Mouse (Mus musculus) cerebellum, adult (tissue): ENCODE results near the gene Arid3c.
"Not testable (repeated sequence)": the region's sequence is repeated elsewhere in the genome, so short reads cannot be mapped to it uniquely, and the experiment has no call there.

Source experiments
- ATAC-seq: cut with Nextera tagmentation; 2 replicates; pipeline ENCODE4 v1.9.2; 2017; ENCODE audit warnings: mild to moderate bottlenecking, moderate library complexity, mixed read lengths; ENCODE audit not compliant: insufficient number of reproducible peaks, low FRiP score, low TSS enrichment

The Arid3c gene

DNA sequence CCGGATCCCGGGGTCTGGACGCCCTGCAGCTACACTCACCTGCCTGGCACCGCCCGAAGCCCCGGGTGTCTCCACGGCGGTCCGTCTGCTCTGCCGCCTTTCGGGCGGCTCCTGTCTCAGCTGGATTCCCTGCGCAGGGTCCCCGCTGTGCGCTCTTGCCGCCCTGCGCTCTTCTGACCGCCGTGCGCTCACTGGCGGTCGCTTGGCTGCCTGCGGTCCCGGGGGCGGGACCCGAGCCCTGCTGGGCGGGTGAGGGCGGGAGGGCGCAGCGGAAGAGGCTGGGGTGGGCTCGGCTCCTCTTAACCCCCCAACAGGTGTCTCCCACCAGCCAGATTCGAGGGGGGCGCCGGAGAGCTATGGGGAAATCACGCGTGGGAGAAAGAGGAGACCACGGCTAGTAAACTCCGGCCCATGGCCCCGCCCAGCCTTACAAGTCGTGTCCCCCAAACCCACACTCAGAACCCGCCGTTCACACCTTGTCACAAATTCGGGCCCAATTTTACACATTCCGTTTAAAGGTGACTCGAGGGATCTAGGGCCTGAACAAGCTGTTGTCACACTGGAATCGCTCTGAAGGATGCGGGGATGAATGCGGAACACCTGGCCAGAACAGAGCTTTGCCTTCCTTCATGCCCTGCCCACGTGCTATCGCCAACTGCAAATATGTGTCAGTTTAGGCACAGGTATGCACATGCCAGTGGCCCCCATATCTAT, at the start of gene Arid3c:
TSS of gene Arid3c (minus strand) at position 91 of the 714 bp plus-strand sequence.
- ATAC-seq, result 0 out of 2 replicates have a peak, but pooled peaks have one; percentile 45

DNA sequence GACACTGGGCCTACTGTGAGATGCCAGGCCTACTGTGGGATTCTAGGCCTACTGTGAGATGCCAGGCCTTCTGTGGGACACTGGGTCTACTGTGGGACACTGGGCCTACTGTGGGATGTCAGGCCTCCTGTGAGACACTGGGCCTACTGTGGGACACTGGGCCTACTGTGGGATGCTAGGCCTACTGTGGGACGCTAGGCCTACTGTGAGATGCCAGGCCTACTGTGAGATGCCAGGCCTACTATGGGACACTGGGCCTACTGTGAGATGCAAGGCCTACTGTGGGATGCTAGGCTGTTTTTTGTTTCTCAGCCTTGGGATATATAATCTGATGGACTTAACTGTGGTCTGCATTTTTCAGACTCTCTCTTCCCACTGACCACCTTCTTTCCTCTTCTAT, 44.9 kb upstream of the Arid3c start:
- not testable (repeated sequence) for ATAC-seq

DNA sequence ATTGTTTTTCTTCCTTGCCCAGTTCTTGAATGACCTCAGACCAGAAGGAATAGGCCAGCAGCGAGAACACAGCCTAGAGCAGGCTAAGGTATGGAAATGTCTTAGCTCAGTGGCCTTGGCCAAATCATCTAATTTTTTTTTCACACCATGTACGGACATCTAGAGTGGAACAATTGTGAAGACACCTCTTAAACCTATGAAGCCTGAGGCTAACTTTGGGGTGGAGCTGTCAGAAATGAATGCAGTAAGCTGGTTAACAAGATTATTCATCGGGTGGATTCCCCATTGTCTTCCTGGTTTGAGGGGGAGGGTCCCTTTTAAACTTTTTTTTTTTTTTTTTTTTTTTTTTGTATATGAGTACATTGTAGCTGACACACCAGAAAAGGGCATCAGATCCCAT, 43.6 kb upstream of the Arid3c start:
- not testable (repeated sequence) for ATAC-seq

DNA sequence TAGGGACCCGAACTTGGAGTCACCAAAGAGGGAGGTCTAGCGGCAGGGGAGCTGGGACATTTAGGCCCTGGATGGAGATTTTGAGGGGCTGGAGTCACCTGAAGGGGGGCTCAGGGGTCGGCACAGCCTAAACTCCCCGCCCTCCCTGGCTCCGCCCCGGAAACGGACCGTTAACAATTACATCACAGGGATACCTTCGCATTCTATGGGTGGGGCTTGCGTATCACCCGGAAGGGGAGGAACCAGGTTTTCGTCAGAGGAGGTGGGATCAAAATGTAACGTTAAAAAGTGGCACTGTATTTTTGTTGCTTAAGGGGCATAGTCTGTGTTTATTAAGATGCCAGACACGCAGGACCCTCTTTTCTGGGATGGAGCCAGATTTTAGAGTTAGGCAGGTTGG, 43.1 kb upstream of the Arid3c start, which contains the start of gene Ccl27a:
TSS of gene Ccl27a (minus strand) at position 246 of the 400 bp plus-strand sequence.
- not testable (repeated sequence) for ATAC-seq

DNA sequence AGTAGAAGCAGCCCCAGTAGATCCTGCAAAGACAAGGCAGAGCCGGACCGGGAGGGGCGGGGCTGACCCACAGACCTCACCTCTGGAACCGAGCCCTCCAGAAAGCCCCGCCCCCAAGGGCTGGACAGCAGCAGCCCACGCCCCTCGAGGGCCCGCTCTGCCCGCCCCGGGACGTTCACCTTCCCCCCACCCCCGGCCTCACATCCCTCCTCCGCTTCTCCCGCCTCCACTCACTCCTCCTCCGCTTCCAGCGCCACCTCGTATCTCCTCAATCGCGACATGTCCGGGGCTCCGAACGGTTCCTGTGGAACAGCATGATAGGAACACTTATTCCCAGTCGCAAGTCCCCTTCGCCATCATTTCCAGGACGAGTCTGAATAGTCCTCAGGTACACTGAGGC, 42.6 kb upstream of the Arid3c start:
- ATAC-seq, result not testable (repeated sequence)

DNA sequence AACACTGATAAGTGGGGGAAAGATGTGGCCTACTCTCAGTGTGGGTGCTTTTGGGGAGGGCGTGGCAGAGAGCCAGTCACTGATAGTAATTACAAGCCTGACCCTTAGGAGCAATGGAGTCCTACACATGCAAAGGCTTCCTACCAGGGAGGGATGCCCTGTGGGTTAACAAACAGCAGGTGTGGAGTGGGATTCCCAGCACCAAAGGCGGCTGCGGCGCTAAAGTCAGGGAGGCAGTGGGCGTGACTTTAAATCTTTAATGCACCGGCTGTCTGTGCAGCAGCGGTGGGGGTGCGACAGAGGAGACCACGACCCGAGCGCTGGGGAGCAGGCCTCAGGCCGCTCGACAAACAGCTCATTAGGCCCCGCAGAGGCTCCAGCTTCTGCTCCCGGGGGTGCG, 42.0 kb upstream of the Arid3c start:
- ATAC-seq, result not testable (repeated sequence)

DNA sequence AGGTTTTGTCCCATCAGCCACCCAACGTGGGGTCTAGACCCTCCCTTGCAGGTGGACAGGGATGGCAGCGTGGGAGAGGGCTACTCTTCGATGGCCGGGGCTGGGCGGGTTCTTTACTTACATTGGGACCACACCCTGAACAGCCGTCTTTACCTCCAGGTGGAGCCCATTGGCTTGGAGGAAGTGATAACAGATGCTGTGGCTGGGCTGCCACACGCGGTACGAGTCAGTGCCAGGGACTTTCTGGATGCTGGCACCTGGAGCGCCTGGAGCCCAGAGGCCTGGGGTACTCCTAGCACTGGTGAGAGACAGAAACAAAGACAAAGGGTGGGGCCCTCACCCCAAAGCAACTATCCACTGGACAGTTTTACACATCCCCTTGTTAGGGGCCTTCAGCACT, 36.4 kb upstream of the Arid3c start:
- ATAC-seq, result not testable (repeated sequence)

DNA sequence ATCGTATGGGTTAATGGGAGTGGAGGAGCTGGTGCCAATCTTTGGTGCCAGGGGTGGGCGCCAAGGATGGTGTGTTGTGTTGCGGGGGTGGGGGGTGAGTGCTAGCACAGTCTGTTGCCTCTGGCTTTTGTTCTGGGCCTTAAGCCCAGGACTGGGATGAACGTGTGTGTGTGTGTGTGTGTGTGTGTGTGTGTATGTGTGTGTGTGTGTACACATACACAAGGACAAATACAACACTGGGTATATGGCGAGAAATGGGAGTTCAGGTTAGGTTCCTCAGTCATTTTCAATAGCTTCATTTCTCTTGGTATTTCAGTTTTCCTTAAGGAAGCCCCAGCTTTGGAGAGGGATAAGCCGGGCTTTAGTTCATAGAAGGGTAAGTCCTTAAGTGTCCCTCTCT, 32.2 kb upstream of the Arid3c start:
- not testable (repeated sequence) for ATAC-seq

DNA sequence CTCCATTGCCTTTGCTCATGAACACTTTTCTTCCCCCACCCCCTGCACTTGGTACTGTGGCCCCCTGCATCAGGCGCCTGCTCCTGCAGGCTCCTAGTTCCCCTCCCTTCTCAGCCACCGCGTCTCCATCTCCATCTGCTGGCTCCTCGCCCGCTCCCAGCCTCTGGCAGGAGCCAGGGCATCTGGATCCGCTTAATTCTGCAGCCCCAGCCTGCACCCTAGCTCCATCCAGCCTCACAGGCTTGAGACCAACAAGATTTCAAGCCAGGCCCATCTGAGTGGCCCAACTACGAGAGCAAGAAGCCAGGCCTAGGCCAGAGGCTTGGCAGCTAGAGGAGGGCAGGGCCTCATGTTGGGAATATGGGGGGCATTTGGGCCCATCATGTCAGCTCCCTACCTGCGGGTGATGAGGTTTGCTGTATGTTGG, 31.8 kb upstream of the Arid3c start:
- ATAC-seq, result not testable (repeated sequence)

DNA sequence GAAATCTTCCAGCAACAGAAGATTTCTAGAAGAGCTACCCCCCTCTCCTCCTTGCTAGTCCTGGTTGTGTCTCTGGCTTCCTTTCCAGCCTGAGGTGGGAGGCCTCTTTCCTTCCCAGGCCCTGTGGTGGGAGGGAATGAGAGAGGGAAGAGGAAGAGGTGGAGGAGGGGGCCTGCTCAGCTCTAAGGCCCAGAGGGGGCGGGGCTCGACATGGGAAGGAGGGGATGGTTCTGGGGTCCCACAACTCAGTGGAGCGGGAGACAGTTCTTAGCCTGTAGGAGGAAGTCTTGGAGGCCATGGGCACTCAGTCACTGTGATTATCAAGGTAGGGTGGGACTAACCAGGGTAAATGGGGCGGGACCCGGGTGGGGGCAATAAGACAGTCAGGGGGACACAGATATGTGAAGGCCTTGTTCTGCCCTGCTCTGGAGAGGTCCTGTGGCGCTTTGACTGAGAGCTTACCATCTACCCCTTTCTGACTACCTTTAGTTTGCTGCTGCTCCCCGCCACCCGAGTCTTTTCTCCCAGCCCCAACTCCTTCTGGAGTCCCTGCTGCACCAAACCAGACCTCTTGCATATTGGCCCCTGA, 31.3 kb upstream of the Arid3c start:
- ATAC-seq, result no peak

DNA sequence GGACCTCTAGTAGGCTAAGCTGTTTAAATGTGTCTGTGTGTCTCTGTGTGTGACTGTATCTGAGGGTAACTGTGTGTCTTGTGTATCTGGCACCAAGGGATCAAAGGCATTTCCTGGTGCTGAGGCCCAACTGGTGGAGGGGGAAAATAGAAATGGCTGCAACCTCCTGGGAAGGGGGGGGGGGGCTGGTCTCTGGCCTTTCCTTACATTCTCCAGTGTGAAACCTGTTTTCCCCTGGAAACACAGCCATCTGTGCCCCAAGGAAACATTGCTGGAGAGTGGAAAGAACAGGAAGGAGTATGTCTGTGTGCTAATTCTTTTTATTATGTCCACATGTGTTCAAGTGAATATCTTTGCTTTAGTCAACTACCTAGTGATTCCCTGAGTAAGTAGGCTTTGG, 30.7 kb upstream of the Arid3c start:
- no peak for ATAC-seq

DNA sequence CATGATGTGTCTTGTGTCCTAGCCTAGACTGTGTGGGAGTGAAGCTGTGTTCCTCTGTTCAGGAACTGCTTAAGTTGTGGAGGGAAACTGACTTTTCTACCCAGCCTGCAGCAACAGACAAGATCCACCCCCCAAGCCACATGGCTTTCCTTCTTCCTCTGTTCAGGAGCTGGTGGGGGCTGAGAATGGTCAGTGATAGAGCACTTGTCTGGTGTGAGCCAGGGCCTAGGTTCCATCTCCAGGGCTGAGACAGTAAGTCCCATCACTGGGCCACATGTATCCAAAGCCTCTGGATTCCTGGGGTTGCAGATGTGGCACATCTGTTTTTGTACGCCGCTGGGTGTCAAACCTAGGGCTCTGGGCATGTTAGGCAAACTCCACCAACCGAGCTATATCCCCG, 30.0 kb upstream of the Arid3c start:
- no peak for ATAC-seq

DNA sequence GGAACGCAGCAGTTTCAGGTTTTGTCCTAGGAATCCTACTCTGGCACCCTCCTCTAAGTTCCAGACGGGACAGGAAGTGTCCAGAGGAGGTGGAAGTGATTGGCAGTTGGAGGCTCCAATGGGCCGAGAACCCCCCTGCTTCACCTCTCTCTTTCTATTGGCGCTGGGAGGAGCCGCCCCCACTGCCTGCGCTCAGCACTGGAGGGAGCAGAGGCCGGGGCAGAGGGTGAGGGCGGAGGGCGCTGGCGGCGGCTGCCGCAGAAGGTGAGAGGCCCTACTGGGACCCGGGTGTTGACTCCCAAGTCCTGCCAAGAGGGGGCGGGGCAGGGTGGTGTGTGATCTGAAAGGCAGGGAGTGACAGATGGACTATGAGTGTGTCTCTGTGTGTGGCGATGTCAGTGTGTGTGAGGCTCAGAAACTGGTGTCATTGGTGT, 29.4 kb upstream of the Arid3c start:
- peak; percentile 73 for ATAC-seq

DNA sequence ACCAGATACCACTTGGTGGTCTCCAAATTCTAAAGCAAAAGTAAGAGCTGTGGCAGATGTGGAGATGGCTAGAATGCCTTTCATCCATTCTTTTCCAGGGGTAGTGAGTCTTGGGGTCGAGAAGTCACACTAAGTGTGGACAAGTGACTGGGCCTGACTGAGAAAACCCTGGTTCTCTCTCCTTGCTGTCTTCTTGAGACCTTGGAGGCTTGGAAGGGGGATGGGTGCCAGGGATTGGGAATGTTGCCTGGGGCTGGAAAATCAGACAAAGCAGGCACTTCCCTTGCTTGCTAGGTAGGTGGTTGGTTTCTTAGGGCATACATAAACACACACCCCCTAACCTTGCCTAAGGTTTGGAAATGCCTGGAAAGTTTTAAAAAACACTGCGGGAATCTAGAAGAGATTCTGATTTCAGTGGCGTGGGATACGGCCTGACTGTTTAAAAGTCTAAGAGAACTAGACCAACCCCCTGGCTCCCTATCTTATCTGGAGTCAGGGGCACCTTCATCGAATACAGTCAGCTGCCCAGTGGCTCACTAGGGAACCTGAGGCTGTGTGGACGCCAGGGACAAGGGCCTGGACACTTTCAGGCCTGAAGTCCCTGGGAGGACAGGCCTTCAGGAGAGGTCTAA, 28.8 kb upstream of the Arid3c start:
- no peak for ATAC-seq

DNA sequence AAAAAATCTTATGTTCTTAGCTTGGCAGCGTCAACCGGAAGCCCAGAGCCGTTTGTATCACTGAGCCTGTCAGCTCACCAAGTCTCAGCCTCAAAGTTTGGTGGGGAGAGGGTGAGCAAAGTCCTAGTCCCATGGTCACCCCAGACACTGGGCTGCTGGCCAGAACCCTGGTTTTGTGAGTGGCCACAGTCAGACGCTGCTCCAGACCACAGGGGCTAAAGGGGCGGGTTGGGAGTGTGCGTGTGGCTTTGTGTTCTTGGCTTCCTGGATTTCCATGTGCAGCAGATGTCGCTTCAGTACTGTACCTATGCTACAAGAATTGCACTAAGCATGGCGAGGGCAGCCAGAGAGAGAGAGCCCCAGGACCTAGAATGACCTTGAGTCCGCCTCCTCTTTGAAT, 28.3 kb upstream of the Arid3c start:
- no peak for ATAC-seq

DNA sequence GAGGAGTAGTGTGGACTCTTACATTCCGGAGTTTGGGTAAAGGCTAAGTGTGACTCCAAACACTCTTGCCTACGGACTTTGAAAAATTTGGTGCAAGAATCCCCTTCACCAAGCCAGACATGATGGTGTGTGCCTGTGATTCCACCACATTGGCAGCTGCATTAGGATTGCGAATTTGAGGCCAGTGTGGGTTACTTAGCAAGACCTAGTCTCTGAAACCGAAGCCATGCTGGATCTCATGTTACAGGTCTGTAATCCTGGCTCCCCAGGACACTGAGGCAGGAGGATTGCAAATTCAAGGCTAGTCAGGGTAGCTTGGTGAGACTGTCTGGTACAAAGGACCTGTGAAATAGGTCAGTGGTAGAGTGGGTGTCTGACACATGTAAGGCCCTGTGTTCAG, 27.8 kb upstream of the Arid3c start:
- ATAC-seq, result no peak

DNA sequence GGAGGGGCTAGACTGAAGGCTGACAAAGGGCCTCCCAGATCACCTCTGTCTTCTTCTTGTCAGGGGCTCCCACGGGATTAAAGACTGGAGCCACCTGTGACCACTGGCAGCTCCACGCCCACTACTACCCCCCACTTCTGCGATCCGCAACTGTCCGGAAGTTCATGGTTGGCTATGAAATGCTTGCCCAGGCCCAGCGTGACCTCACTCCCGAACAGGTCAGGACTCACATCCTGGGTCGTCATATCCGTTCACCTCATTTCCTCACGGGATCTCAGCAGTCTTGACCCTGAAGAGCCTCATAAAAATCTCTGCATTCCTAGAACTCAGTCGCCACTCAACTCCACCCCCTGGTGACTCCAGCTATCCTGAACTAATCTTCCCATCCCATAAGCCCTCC, 27.1 kb upstream of the Arid3c start:
- no peak for ATAC-seq

DNA sequence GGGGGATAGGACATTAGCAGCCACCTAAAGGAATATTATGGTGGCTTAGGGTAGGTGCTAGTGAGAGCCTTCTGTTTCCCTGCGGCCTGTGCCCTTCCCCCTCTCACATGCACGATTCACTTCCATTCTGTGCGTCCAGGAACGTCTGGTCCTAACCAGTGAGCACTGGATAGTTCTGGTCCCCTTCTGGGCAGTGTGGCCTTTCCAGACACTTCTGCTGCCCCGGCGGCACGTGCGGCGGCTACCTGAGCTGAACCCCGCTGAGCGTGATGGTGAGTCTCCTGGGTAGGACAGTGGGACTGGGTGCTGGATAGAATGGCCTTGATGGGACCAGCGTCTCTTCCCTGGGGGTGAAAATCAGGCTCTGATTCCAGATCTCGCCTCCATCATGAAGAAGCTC, 26.4 kb upstream of the Arid3c start:
- no peak for ATAC-seq

DNA sequence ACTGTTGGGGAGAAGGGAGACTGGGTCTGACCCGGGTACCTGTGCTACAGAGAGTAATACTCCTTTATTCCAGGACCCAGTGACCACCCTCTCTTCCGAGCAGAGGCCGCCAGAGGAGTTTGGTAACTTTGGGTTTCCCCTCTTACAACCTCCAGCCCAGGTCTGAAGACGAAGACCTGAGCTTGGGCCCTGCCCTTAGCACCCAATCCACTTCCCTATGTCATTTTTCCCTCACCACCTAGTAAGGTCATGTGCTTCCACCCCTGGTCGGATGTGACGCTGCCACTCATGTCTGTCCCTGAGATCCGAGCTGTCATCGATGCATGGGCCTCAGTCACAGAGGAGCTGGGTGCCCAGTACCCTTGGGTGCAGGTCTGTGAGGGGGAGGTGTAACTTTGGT, 25.5 kb upstream of the Arid3c start:
- ATAC-seq, result 0 out of 2 replicates have a peak, but pooled peaks have one; percentile 2

DNA sequence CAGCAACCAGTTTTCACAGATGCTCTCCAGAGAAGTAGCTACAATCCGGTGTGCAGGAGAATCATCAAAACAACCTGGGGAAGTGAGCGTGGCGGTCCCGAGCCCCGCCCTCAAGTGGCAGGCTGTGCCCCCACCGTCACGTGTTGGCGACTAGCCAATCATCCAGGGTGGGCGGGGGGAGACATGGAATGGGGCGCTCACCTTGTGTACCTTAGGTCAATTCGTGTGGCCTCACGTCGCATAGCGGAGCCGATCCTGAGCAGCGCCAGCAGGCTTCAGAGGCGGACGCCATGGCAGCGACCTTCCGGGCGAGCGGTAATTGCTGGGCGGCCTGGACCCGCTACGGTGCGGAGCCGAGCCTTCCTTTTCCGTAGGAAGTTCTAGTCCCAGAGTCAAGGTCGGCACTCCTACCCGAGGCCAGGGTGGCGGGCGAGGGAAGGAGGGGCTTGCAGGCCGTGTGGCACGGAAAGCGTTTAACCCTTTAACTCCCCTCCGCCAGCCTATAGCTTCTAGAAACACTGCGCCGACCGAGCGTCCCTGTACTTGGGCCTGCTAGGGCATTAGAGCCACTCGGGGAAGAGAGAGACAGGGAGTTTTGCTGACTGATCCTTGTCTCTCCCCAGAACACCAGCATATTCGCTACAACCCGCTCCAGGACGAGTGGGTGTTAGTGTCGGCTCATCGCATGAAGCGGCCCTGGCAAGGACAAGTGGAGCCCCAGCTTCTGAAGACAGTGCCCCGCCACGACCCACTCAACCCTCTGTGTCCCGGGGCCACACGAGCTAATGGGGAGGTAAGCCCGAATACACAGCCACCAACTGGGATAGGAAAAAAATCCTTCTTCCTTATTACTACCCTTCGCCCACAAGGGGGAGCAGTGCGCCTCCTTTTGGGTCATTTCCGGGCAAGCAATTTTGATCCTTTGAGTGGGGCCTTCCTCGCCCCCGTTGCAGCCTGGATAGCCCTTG, 24.7 kb upstream of the Arid3c start, which contains the start of gene Sigmar1:
TSS of gene Sigmar1 (minus strand) at position 820 of the 968 bp plus-strand sequence.
- peak; percentile 29; the same call in 1 of the 2 replicates for ATAC-seq
